Mouse (Mus musculus): Measurements from ENCODE around the gene Slc25a27.

GRCm38 (mm10) chr17:43714191-43714590 lies 47.2 kb upstream of the Slc25a27 start:
- TF ChIP-seq CTCF (IDR thresholded peaks at IDR 0.05; ENCODE audit: extremely low read depth, insufficient read length, insufficient replicate concordance, low read depth, low read length) = no peak
- TF ChIP-seq POLR2A (IDR thresholded peaks at IDR 0.05; ENCODE audit: low read depth, low read length) = no peak
